Mouse (Mus musculus) heart, adult 8-10 months (tissue): Measurements from ENCODE around the gene Pde4c. TPM values are rescaled to one million over a fixed set of nuclear protein-coding genes. Genes with fewer than 3 reads are reported as not detected.
A peak's percentile ranks its signal among the peaks of the same experiment; 100 is the strongest.

ENCODE experiments used
- DNase-seq: peaks from one replicate; pipeline ENCODE4 v3.0.0; 2022; ENCODE audit warnings: low spot score
- total RNA-seq, 4 experiments: library from RNA; stranded (reverse); gene quantifications; 2 replicates each; pipeline ENCODE4 v1.2.4; 2022

The Pde4c gene
- total RNA-seq, 4 experiments from 2014 or later = 1.8 to 3.7 (median 2.4) TPM

DNA sequence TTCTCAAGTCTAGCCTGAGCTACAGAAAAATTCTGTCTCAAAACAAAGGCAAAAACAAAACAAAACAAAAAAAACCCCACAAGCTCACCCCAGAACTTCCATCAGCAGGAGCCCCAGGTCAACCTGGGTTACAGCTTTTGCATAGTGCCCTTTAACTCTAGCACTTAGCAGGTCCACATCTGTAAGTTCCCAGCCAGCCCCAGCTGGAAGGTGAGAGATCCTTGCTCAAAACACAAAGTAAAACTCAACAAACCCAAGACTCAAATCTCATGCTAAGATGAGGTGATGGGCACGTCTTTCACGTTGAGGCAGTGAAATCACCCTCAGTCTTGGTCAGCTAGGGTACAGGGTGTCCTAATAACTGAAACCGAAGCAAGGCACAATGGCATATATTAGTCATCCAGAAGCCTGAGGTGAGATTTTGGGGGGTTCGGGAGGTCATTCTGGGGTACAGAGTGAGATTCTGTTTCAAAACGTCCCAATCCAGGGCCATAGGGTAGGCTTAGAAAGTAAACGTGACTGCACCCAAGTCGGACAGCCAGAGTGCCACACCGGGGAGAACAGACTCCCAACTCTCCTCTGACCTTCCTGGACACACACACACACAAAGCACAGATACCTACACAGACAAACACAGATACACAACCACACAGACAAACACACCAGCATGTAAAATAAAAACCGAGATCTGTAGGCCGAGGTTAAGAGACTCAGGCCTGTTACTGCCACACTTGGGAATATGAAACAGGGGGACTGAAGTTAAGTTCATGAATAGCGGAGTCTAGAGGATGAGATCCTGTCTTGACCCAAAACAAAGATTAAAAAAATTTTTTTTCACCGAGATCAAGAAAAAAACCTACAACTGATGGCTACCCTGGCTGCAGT lies 25.9 kb upstream of the Pde4c start:
- no peak for DNase-seq

DNA sequence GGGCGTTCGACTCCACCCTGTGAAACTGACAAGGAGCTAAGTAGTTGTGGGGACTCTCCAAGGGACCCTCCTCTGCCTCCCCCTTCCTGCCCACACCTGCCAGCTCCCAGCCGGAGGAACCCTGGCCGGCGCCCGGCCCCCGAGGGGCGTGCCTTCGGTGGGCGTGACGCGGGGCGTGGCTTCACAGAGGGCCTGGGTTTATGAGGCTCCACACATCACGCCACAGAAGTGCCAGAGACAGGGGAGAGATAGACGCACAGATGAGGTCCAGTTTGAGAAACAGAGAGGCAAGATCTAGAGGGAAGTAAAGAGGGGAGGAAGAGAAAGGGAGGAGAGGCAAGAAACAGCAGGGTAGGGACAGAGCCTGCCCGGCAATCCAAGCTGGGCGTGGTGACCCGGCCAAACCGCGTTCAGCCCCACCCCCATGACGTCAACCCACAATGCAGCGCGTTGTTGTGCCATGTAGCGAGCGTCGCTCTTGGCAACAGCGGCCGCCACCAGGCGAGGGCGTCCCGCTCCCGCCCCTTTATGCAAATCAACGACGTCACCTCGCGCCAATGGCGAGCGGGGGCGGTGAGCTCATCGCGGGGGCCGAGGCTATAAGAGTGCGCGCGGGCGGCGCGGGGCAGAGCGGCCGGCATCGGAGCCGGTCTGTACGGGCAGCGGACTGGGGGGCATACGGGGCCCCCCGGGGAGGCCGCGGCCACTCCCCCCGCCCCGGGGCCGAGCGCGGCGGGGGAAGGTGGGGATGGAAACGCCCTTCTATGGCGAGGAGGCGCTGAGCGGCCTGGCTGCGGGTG lies 25.0 kb upstream of the Pde4c start, which contains the start of gene Jund:
Jund (plus strand) TSS at position 640 of the 800 bp plus-strand sequence.
- DNase-seq = peak; percentile 99

DNA sequence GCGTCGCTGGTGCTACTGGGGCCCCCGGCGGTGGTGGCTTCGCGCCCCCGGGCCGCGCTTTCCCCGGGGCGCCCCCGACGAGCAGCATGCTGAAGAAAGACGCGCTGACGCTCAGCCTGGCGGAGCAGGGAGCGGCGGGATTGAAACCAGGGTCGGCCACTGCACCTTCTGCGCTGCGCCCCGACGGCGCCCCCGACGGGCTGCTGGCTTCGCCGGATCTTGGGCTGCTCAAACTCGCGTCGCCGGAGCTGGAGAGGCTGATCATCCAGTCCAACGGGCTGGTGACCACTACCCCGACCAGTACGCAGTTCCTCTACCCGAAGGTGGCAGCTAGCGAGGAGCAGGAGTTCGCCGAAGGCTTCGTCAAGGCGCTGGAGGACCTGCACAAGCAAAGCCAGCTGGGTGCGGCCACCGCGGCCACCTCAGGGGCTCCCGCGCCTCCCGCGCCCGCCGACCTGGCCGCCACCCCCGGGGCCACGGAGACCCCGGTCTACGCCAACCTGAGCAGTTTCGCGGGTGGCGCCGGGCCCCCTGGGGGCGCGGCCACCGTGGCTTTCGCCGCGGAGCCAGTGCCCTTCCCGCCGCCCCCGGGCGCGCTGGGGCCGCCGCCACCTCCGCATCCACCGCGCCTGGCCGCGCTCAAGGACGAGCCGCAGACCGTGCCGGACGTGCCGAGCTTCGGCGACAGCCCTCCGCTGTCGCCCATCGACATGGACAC lies 24.2 kb upstream of the Pde4c start:
- peak; percentile 68 for DNase-seq

DNA sequence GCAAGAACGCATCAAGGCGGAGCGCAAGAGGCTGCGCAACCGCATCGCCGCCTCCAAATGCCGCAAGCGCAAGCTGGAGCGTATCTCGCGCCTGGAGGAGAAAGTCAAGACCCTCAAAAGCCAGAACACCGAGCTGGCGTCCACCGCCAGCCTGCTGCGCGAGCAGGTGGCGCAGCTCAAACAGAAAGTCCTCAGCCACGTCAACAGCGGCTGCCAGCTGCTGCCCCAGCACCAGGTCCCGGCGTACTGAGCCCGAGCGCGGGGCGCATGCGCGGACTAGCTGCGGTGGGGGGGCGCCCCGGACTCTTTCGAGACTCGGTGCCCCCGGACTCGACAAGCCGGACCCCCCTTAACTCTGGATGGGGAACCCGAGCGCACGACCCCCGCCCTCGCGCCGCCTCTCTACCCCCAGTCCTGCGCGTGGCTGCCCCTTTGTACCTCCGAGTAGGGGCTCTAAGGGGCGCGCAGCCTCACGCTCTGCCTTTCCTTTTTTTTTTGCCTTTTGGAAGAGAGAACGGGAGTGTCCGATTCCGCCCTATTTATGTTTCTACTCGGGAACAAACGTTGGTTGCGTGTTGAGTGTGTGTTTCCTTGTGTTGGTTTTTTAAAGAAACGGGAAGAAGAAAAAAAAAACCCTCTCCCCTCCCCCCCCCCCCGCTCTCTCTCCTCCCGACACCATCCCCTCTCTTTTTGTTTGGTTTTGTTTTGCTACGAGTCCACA lies 23.5 kb upstream of the Pde4c start:
- DNase-seq = peak; percentile 74

DNA sequence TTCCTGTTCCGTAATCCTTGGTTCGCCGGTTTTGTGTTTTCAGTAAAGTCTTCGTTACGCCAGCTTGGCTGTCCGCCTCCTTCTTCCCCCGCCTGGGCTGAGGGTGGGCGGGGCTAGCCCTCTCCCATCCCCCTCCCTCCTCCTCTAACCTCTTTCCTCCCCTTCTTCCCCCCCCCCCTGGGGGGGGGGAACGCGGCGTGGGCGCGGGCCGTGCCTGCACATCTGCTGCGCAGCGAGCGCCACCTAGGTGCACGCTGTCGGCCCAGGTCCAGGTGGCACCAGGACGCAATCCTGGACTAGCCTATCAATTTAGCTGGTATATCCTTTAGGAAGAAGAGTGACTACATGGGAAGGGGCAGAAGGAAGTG lies 23.0 kb upstream of the Pde4c start:
- peak; percentile 86 for DNase-seq

DNA sequence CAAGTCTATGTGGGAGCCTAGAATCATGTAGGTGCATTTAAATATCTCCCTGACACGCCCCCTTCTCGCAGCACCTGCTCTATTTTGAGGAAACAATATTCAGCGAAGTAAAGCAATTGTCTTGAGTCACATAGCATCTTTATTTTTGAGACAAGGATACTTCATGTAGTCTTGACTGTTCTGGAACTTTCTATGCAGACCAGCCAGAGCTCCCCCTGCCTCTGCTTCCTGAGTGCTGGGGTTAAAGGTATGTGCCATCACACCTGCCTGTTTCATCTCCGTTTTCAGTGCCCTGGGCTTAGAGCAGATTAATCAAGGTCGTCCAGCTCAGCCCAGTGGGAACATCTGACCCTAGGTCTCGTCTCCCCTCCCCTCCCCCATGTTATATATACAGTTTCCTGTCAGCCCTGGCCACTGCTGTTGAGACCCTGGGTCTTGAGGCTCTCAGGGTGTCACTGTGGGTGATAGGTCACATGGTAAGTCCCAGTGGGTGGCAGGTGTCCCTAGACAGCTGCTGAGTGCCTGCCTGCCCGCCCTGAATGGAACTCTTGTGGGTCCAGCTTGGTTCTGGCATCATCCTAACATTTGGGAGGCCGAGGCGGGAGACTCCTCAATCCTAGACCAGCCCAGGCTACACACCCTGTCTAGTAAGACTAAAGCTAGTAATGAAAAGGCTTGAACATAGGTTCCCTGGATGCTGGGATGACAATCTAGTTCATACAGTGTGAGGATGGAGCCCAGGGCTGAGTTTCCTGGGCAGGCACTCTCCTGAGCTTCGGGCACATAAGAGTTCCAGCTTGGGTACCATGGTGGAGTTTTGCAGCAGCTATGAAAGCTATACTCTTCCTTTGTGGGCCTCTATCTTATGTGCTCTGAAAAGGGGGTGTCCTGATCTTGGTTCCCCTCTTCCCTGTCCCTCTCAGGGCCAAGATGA lies 22.2 kb upstream of the Pde4c start:
- no peak for DNase-seq

DNA sequence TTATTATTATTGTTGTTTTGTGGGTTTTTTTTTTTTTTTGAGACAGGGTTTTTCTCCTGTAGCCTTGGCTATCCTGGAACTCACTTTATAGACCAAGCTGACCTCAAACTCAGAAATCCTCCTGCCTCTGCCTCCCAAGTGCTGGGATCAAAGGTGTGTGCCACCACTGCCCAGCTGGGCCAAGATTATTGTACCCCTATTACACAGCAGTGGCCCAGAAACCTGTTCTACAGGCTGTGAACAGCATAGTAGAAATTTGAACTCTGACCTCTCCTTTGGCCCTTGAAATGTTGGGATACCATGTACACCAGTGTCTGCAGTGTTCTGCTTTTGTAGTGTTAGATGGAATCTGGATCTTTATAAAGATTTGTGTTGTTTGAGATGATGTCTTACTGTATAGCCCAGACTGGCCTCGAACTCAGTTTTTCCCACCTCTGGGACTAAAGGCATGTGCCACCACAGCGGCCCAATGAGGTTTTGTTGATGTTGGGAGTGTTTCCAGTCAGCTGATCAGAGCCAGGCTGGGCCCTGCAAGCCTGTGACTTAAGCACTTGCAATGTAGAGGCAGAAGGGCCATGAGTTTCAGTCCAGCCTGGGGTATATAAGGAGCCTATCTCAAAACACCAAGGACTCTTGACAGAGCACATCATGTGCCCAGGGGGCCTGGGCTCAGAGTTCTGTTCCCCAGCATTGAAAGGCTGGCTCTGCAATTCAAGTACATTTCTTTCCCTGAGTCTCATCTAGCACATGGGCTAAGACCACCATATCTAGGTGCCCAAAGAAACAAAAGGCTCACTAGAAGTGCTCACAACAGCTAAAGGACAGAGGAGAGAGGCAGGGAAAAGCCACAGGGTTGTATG lies 21.3 kb upstream of the Pde4c start:
- peak; percentile 38 for DNase-seq

DNA sequence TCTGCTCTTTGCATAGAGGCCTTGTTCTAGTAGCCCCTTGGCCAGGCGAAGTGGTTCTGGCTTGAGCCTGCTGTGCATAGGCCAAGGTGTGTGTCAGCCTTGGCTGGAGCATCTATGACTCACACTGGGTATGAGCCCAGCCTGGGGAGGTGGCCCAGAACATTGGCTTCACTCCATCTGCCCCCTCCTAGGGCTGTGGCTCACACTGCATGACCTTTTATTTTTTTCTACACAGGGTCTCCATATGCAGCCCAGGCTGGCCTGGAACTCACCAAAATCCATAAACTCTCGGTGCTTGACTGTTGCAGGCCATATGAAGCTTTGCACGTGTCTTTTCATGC lies 20.7 kb upstream of the Pde4c start:
- peak; percentile 85 for DNase-seq

DNA sequence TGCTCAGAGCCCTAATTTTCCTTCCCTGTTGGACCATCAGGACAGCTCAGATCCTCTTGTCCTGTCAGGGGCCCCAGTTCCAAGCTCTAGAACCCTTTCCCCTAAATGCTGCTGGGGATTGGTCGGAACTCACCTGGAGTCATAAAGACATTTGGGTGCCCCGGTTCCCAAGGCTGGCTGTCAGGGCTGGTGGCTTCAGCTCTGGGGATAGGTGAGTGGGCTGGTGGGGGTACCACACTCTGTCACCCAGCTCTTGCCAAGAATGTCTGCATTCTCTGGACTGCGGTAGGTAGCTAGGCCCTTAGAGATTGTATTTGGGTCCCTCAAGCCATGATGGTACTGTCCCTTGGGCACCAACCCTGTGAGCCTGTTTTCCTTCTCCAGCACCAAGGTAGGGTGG lies 20.2 kb upstream of the Pde4c start, which contains the start of gene Iqcn:
Iqcn (plus strand) TSS at position 171 of the 400 bp plus-strand sequence.
- no peak for DNase-seq

DNA sequence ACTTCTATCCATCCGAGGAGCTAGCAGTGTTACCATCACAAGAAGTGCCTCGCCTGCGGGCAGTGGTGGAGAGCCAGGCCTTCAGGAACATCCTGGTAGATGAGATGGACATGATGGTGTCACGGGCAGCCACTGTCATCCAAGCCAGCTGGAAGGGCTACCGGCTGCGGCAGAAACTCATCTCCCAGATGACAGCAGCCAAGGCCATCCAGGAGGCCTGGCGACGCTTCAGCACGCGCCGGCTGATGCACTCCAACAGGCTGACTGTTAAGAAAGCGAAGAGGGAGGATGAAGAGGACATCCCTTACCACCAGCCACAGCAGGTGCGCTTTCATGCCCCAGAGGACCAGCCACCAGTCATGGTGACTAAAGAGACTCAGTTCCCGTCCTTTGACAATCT lies 15.2 kb upstream of the Pde4c start:
- no peak for DNase-seq

DNA sequence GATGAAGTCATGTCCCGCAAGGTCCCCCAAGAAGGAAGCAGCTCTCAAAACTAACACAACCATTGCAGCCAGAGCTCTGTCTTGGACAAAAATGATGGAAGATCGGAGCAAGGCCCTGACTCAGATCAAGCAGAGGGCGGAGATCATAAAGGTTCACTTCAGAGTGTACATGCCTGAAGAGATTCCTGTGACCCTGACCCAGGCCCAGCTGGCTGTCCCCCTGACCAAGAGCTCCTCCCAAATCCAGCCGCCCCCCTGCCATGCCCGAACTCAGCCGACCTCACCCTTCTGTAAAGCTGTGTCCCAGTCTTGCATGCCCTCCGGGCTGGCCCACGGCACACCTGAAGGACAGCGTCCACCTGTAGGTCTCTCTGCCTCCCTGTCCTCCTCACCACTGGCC lies 13.7 kb upstream of the Pde4c start:
- DNase-seq = no peak

DNA sequence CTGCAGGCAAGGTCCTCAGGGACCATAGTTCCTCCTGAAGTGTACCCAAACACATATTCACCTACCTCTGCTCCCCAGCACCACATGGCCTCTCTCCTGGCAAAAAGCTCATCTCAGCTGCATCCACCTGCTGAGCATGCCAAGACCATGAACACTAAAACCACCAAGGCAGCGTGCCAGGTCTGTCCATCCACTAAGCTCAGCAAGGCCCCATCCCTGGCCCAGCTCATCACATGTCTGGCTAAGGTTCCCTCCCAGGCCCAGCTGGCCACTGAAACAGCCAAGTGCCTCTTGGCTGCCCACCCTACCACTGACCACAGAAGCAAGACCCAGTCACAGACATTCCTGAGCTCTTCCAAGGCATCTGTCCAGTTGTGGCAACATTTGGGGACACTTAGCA lies 13.2 kb upstream of the Pde4c start:
- no peak for DNase-seq

DNA sequence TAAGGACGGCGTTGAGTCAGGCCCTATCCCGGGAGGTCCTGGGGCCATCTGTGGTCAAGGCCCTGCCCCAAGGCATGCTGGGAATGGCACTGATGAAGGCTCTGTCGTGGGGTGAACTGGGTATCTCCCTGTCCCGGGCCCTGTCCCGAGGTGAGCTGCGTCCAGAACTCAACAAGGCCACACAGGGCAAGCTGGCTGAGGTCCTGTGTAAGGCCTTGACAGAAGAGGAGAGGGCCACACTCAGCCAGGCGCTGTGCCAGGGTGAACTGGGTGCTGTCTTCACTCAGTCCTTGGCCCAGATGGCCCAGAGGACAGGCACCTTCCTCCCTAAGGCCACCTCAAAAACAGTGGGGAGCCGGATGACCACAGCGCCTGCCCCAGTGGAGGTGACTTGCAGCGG lies 12.5 kb upstream of the Pde4c start:
- no peak for DNase-seq

DNA sequence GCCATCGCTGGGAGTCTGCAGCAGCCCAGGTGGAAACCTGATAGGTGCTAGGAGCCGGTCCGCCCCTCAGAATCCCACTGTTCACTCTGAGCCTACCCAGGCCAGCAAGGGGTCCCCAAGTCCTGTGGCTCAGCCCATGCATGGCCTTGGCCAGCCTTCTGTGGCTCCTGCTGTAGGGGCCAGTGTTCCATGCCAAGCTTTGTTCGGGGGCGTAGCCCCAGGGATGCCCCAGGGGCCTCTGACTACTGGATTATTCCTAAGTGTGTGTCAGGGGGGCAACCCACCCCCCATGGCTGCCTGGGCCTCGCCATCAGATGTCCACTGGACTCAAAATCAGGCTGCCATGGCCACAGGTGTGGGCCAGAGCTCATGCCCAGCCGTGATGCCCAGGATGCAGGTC lies 9.5 kb upstream of the Pde4c start:
- no peak for DNase-seq

DNA sequence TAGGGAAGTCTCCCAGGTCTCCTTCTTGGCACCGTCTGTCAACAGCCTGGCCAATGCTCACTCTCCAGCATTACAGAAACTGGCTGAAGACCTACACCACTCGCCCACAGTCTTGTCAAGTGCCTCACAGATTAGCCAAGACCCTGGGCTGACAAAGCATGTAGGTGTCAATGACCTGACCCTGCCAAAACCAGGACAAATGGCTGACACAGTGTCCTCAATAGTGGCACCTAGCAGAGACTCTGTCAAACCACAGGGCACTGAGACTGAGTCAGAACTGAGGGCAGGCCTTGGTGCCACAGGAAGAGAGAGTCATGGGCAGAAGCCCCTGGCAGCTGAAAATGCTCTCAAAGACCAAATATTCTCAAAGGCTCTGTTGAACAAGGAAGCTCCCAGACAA lies 8.4 kb upstream of the Pde4c start:
- DNase-seq = no peak

DNA sequence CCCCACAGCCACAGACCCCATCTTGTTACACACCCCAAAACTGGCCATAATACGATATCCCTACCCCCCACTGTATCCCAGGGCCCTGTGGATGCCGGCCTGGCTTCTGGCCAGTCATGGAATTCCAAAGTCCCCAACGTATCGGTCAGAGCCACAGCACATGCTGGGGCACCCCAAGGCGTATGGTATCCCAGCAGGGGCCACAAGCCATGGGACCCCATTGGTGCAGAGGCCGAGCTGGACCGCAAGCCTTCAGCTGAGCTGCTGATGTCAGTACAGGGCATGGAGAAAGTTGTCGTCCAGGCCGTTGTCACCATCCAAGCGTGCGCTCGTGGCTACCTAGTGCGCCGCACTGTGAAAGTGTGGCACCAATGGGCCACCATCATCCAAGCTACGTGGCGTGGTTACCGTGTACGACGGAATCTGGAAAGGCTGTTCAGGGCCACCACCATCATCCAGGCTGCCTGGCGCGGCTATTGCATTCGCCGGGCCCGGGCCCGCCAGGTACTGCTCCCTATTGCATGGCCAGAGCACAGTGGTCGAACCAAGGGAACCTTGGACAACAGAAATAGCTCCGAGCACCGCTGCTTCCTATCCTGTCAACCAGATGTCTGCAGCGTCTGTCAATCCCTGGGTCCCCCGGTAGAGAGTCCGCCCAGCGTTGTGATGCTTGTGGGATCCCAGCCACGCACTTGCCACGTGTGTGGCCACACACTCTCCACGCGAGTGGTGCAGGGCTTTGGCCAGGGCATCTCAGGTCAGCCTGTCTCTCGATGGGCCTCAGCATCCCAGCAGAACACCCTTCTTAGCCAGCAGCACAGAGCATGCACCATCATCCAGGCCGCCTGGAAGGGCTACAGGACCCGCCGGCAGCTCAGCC lies 6.8 kb upstream of the Pde4c start:
- no peak for DNase-seq

DNA sequence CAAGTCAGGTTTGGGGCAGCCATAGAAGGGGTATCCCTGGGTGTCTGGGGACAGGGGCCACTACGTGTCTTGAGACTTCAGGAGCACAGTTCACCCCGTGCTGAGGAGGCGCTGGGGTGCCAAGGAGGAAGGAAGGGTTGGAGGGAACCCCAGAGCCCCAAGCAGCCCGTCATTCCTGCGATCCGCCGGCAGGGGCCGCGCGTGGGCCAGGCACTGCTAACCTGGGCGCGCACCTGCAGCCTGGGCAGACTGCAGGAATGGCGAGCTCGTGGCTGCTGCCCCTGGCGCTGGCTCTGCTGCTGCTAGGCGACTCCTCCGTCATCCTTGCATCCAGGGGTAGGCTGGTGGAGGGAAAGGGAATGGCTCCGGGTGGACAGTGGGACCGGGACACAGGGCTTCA lies 5.2 kb upstream of the Pde4c start, which contains the start of gene Gm3336:
Gm3336 (plus strand) TSS at position 247 of the 400 bp plus-strand sequence.
- DNase-seq = no peak

DNA sequence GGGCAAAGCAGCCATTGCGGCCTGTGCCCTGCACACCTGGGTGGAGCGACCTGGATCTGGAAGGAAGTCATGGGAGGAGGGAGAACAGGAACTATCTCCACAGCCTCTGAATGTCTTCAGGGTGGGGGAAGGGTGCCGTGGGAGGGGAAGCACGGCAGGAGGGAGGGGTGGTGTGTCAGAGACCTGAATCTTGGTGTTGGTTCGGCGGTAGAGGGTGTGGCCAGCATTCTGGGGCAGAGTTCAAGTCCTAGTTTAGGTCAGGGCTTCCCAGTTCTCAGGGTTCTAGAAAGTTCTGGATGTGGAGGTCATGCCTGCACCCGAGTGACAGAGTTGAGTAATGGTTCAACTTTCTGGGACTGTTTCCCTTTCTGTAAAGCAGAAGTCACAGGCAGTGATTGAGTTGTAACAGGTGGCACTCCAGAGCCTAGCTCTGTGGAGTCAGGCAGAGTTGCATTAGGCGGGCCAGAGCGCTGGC lies 3.7 kb upstream of the Pde4c start:
- no peak for DNase-seq
